Mouse (Mus musculus) heart, embryonic 16.5 days (tissue): Measurements from ENCODE around the gene R3hdml. TPM values are rescaled to one million over a fixed set of nuclear protein-coding genes. Genes with fewer than 3 reads are reported as not detected.
A peak's percentile ranks its signal among the peaks of the same experiment; 100 is the strongest.

Source experiments
- ATAC-seq: fragments of 200-750 bp; cut with Nextera tagmentation; replicated peaks from 2 replicates; pipeline ENCODE4 v1.8.0; 2017; ENCODE audit warnings: moderate number of reproducible peaks; ENCODE audit not compliant: insufficient read depth, low FRiP score; ENCODE audit errors: extremely low read depth
- H3K27ac ChIP-seq: fragments of 300-500 bp; sonication (generic); 2 replicates; pipeline ENCODE4 v1.5.1; 2014; ENCODE audit warnings: mild to moderate bottlenecking, low read length, control low read depth, moderate library complexity
- H3K27me3 ChIP-seq: fragments of 300-500 bp; sonication (generic); 2 replicates; pipeline ENCODE4 v1.6.1; 2014; ENCODE audit warnings: low read length, mixed read lengths; ENCODE audit not compliant: control insufficient read depth, insufficient read depth
- H3K36me3 ChIP-seq: fragments of 300-500 bp; sonication (generic); 2 replicates; pipeline ENCODE4 v1.6.1; 2014; ENCODE audit not compliant: control insufficient read depth, insufficient read depth
- H3K4me1 ChIP-seq: fragments of 300-500 bp; sonication (generic); 2 replicates; pipeline ENCODE4 v1.6.1; 2014; ENCODE audit warnings: low read length, mixed read lengths; ENCODE audit not compliant: control insufficient read depth, insufficient read depth
- H3K4me2 ChIP-seq: fragments of 300-500 bp; sonication (generic); 2 replicates; pipeline ENCODE4 v1.6.1; 2014; ENCODE audit warnings: low read depth, mild to moderate bottlenecking, control low read depth, low read length
- H3K4me3 ChIP-seq: fragments of 300-500 bp; sonication (generic); 2 replicates; pipeline ENCODE4 v1.5.1; 2014; ENCODE audit warnings: mild to moderate bottlenecking, control low read depth, low read length
- H3K9ac ChIP-seq: fragments of 300-500 bp; sonication (generic); 2 replicates; pipeline ENCODE4 v1.6.1; 2014; ENCODE audit warnings: low read length, control low read depth
- H3K9me3 ChIP-seq: fragments of 300-500 bp; sonication (generic); replicated peaks from 2 replicates; pipeline ENCODE4 v1.6.1; 2016; ENCODE audit warnings: low read length; ENCODE audit not compliant: control insufficient read depth
- WGBS: fragments of 180-500 bp; shearing (Covaris S2); extraction: QIAGEN DNeasy Blood & Tissue Kit; methylation state at CpG from one replicate; pipeline ENCODE4 v1.1.7; 2014; 5-methylcytosine and 5-hydroxymethylcytosine counted together
- polyA plus RNA-seq: library from polyadenylated mRNA; unstranded; fragments of >200 nt; fragmentation: Nextera tagmentation; extraction: Ambion mirVana; gene quantifications from 2 replicates; pipeline ENCODE4 v1.2.1, GENCODE M21; 2015

R3hdml gene
- polyA plus RNA-seq, 1 experiment from 2014 or later, result not detected

DNA sequence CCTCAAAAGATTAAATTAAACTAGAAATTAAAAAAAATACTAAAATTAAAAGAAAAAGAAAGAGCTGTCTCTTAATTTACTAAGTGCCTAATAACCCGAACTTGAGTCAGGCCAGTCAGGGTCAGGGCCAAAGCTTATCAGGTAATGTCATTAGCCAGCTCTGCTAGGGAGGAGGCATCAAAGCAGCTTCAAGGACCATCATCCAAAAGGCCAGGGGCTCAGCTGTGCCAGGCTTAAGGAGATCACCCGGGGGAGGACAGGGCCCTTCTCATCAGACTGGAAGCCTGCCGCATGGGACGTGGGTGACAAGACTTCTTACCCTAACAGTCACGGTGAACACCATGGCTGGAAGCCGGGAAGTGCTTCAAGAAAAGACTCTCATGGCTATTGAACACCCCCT lies 24.5 kb upstream of the R3hdml start:
- WGBS, result 76% methylated on average over 6 of the region's 6 CpGs
- H3K4me2 ChIP-seq, result no peak overlapping the region
- no peak overlapping the region for H3K4me3 ChIP-seq
- peaks cover 32% of the 10 kb centered on the region for H3K4me1 ChIP-seq
- no peak overlapping the region for H3K9ac ChIP-seq
- no peaks in the 10 kb centered on the region for H3K27me3 ChIP-seq
- peaks cover 8% of the 10 kb centered on the region; the same call in 1 of the 2 replicates for H3K36me3 ChIP-seq
- no peaks in the 10 kb centered on the region for H3K9me3 ChIP-seq
- H3K27ac ChIP-seq, result no peak overlapping the region
- no peak for ATAC-seq

DNA sequence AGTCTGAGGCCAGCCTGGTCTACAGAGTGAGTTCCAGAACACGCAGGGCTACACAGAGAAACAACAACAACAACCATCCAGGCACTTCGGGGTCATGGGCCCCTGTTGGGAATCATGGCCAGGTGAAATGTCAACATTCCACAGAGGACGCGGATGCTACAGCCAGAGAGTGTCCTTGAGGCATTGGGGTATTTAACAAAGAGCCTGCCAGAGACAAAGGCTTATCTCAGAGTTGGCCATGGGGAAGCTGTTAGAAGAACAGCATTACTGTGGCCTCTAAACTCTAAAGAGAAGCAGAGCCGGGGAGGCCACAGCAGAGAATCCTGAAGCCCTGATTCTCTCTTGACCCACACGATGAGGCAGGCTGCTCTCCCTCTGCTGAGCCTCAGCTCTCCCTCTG lies 23.3 kb upstream of the R3hdml start:
- H3K27ac ChIP-seq, result no peak overlapping the region
- ATAC-seq, result no peak
- no peak overlapping the region for H3K4me2 ChIP-seq
- H3K4me1 ChIP-seq, result peaks cover 28% of the 10 kb centered on the region
- no peak overlapping the region for H3K4me3 ChIP-seq
- H3K9ac ChIP-seq, result no peak overlapping the region
- H3K36me3 ChIP-seq, result peaks cover 8% of the 10 kb centered on the region; the same call in 1 of the 2 replicates
- H3K27me3 ChIP-seq, result no peaks in the 10 kb centered on the region
- no peaks in the 10 kb centered on the region for H3K9me3 ChIP-seq
- 84% methylated on average over 6 of the region's 6 CpGs for WGBS

DNA sequence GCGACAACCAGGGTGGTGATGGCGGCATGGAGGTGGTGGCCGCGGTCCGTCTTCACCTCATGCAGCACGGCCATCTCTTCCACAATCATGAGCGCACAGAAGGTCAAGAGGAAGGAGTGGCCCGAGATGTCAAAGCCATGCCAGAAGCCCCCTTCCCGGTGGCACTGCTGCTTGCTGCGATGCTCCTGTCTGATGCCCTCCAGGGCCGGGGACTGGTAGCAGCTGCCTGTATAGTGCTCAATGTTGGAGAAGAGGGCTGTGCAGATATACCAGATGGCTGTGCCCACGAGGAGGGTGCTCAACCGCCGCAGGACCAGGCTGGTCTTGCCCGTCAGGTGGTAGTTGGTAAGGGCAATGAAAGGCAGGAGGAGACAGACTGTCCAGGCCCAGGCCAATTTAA lies 22.4 kb upstream of the R3hdml start:
- Histone ChIP-seq H3K9me3 (no peaks in the 10 kb centered on the region), H3K36me3 (peaks cover 8% of the 10 kb centered on the region; the same call in 1 of the 2 replicates), H3K4me3 (no peak overlapping the region), H3K9ac (no peak overlapping the region), H3K4me2 (no peak overlapping the region), H3K4me1 (peaks cover 20% of the 10 kb centered on the region), H3K27ac (no peak overlapping the region), H3K27me3 (no peaks in the 10 kb centered on the region)
- 90% methylated on average over 15 of the region's 15 CpGs for WGBS
- no peak for ATAC-seq

DNA sequence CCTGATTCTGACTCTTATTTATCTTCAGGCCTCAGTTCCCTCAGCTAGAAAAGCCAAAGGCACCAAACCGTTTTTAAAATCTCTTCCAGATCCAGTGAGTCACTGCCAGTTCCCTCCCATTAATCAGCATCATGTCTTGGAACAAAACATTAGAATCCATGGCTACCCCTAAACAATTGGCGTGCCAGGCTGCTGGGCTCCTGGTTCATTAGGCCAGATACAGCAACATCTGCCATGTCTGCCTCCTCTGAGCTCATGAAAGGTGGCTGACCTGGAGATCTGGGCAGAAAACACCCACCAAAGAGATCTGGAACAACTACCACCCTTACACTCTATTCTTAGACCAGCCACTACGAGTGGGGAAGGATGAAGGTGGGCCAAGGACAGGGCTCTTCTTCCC lies 21.0 kb upstream of the R3hdml start:
- Histone ChIP-seq H3K27me3 (no peaks in the 10 kb centered on the region), H3K27ac (no peak overlapping the region; the same call in 1 of the 2 replicates), H3K9ac (no peak overlapping the region; the same call in 1 of the 2 replicates), H3K36me3 (peaks cover 8% of the 10 kb centered on the region; the same call in 1 of the 2 replicates), H3K9me3 (no peaks in the 10 kb centered on the region), H3K4me2 (peak overlapping the region; percentile 93), H3K4me1 (peaks cover 10% of the 10 kb centered on the region), H3K4me3 (peak overlapping the region; percentile 78)
- no peak for ATAC-seq
- WGBS, result 55% methylated on average over 3 of the region's 3 CpGs

DNA sequence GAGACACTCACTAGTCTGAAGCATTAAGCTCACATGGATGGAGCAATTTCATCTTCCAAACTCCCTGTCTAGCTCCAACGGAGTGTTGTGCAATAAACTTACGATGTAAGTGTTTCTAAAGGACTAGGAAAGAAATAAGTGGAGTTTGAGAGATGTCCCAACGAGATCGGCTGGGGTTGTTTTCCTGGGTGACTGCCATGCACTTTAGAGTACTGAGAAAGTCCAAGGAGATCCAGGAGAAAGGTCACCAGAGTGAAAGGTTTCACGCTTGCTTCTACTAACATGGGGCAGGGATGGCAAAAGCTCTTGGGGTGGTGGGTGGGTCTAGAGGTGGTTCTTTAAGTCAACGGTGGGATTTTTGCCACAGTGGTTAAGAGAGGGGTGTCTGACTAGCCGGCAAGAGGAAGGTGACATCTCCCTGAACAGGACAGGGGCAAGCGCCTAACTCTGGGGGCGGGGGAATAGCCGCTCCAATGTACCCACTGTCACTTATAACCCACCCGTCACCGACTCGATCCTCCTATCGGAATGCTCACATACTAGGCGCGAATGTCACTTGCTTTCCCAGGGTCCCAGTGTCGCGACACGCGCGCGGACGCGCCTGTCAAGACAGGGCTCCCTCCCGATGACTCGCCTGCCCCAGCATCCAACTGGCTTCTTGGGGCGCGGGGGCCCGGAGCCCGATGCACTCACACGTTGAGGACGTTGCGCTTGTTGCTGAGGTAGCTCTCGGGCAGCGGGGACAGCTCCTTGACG lies 20.2 kb upstream of the R3hdml start:
- whole genome bisulfite sequencing, result 5% methylated on average over 36 of the region's 36 CpGs
- Histone ChIP-seq H3K27me3 (no peaks in the 10 kb centered on the region), H3K36me3 (peaks cover 8% of the 10 kb centered on the region; the same call in 1 of the 2 replicates), H3K4me1 (peaks cover 10% of the 10 kb centered on the region), H3K4me2 (peak overlapping the region; percentile 93), H3K9me3 (no peaks in the 10 kb centered on the region), H3K4me3 (peak overlapping the region; percentile 78), H3K9ac (peak overlapping the region; percentile 88), H3K27ac (peak overlapping the region; percentile 75)
- ATAC-seq, result no peak; the same call in none of the 2 replicates

DNA sequence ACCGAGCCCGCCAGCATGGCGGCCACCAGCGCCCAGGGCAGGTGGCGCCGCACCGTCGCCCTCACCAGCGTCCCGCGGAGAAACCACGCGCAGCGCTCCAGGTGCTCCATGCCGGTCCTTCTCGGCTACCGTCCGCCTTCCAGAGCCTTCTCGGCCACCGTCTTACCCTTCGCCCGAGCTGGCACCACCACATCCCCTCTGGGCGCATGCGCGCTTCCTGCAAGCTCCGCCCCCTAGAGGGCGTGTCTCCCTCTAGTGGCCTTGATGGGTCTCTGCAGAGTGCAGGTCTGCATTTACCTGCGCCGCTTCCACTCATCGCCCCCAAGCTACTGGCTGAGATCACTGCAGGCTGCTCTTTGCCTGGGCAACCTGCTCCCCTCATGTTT lies 19.7 kb upstream of the R3hdml start, which contains the start of gene Fitm2:
TSS of gene Fitm2 (minus strand) at position 164 of the 386 bp plus-strand sequence.
- Histone ChIP-seq H3K27me3 (no peaks in the 10 kb centered on the region), H3K4me2 (peak within 1 kb of the TSS; percentile 93), H3K4me3 (peak within 1 kb of the TSS; percentile 78), H3K9ac (peak within 1 kb of the TSS; percentile 88), H3K27ac (peak within 1 kb of the TSS; percentile 75), H3K4me1 (peaks cover 10% of the 10 kb centered on the region), H3K36me3 (peaks cover 8% of the 10 kb centered on the region; the same call in 1 of the 2 replicates), H3K9me3 (no peaks in the 10 kb centered on the region)
- ATAC-seq, result peak; percentile 94
- WGBS, result under 1% methylated on average over 30 of the region's 30 CpGs

DNA sequence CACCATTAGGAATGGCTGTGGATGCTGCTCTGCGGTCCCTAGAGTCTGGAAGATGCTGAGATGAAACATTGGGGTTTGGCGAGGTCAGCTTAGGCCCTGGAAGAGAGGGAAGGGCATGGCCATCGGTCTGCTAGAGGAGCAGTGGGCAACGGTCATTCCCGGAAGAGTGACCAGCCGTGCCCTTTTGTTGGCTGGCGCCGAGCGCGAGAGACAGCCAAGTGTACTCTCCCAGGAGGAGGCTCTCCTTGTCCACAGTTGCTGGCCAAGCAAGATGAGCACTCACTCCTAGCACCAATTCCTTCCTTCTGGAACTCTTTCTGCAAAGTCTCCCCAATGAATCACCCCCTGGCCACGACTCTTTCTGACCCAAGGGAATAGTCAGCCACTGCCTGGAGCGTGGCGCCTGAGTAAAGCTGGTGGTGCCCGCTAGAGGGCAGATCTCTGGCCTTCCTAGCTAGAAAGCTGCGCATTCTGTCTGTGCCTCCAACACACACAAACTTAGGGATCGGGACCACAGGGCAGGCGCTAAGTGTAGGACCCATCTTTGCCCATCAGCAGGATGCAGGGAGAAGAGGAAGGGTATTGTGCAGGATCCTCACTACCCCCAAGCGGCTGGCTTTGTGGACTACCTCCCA lies 11.8 kb upstream of the R3hdml start:
- Histone ChIP-seq H3K36me3 (no peaks in the 10 kb centered on the region), H3K4me3 (no peak overlapping the region), H3K27ac (no peak overlapping the region), H3K27me3 (peaks cover 23% of the 10 kb centered on the region), H3K9me3 (no peaks in the 10 kb centered on the region), H3K9ac (no peak overlapping the region), H3K4me1 (peaks cover 7% of the 10 kb centered on the region), H3K4me2 (no peak overlapping the region)
- ATAC-seq, result no peak
- 45% methylated on average over 18 of the region's 18 CpGs for WGBS

DNA sequence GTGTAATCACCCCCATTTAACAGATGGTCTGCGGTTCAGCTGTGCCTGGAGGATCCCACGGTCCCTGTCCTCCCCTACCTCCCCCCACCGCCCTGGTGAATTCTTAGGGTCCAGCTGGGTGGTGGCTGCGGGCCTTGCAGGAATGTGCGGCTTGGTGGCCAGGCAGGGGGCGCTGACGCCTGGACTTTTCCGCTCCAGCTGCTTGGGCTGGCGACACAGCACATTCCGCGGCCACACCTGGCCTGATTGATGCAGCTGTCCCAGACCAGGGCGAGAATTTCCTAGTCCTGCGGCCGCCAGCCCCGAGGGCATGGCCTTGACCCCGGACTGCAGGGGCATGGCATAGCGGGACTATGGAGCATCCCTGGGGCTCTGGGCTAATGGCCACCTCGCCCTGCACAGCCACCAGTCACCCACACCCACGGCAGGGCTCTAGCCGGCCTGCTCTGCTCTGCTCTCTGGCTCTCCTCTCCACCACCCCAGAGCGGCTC lies 10.5 kb upstream of the R3hdml start:
- WGBS, result 3% methylated on average over 21 of the region's 21 CpGs
- Histone ChIP-seq H3K27me3 (peaks cover 23% of the 10 kb centered on the region), H3K4me2 (peak overlapping the region; percentile 48), H3K9me3 (no peaks in the 10 kb centered on the region), H3K9ac (0 out of 2 replicates have a peak overlapping the region, but pooled peaks have one; percentile 8), H3K4me3 (peak overlapping the region; percentile 23; the same call in 1 of the 2 replicates), H3K4me1 (peaks cover 7% of the 10 kb centered on the region), H3K27ac (no peak overlapping the region), H3K36me3 (no peaks in the 10 kb centered on the region)
- ATAC-seq, result no peak

DNA sequence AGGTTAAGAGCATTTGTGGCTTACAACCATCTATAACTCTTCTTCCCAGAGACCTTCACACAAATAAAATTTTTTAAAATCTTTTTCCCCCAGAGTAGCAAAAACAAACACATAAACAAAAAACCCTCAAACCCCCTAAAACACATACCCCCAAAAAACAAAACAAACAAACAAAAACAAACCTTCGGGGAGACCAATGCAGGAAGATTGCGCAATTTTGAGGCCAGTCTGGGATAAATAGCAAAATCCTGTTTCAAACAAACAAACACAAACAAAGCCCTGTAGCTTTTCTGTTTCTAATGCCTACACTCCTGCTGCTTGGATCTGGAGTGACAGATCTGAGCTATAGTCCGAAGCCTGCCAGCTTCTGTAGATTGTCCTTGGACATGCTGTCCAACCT lies 4.8 kb upstream of the R3hdml start:
- H3K9me3 ChIP-seq, result no peaks in the 10 kb centered on the region
- ATAC-seq, result no peak
- WGBS, result 89% methylated on average over 3 of the region's 3 CpGs
- H3K4me3 ChIP-seq, result no peak overlapping the region
- H3K4me2 ChIP-seq, result no peak overlapping the region
- no peaks in the 10 kb centered on the region for H3K4me1 ChIP-seq
- H3K27ac ChIP-seq, result no peak overlapping the region
- peaks cover 8% of the 10 kb centered on the region for H3K27me3 ChIP-seq
- H3K9ac ChIP-seq, result no peak overlapping the region
- H3K36me3 ChIP-seq, result no peaks in the 10 kb centered on the region
